In the genomic region with DNA sequence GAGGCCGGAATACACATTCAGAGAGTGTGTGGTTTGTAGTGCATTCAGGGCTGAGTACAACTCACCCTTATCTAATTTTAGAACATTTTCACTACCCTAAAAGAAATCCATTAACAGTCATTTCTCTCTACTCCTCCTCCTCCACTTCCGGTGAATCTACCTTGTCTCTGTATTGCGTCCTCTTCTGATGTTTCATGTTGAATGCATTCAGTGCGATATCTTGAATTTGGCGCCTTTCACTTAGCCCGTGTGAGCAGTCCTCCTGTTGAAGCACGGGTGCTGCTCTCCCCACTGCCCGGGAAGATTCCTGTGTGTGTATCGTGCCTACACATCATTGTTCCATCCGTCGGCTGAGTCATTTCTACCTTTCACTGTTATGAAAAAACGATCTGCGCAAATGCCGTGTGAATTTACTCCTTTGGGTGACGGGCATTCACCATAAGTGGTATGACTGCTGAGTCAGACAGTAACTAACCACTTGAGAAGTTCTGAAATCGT, we compare ENCODE assay signal across 21 mouse cellular contexts. TPM values are rescaled to one million over a fixed set of nuclear protein-coding genes. Genes with fewer than 3 reads are reported as not detected.
DNase-seq lines count a peak whose midpoint lies in the region; ATAC-seq lines count a peak whose summit lies in the region.
"Had no signal": no experiment of that assay in that cellular context is flagged by ENCODE, and none has a peak within 500 bp of the region (broad histone marks: within the 10 kb centered on the region; RNA-seq: fewer than 3 reads in every experiment).

No protein-coding gene starts in this region.

- H3K27ac ChIP-seq in forebrain, embryonic 15.5 days (replicated peaks), result no peak overlapping the region
- H3K27ac ChIP-seq: embryonic facial prominence, embryonic 13.5 days; intestine, embryonic 15.5 days; limb, embryonic 15.5 days; neural tube, embryonic 15.5 days had no signal

- no peaks in the 10 kb centered on the region for H3K27me3 ChIP-seq in forebrain, embryonic 15.5 days
- H3K27me3 ChIP-seq: embryonic facial prominence, embryonic 13.5 days; intestine, embryonic 15.5 days; limb, embryonic 15.5 days; neural tube, embryonic 15.5 days had no signal

- peaks cover 14% of the 10 kb centered on the region for H3K36me3 ChIP-seq in forebrain, embryonic 15.5 days

- peak; percentile 35 to 39 for DNase-seq in right cerebral cortex, adult 2 months (ENCODE audit: low spot score in 2 of 2)
- no peak for DNase-seq in right cerebral cortex, postnatal 10 days (ENCODE audit: low spot score in 2 of 2)
- peak; percentile 90 for DNase-seq in CD4-positive, CD25-positive, alpha-beta regulatory T cell, adult 2 months (ENCODE audit: low read depth, low spot score)
- peak; percentile 83 to 91 for DNase-seq in natural killer cell, adult 2 months (ENCODE audit: low spot score in 2 of 2)
- no peak for DNase-seq in adrenal gland, postnatal 10 days
- DNase-seq in layer of hippocampus, adult 18-20 months (ENCODE audit: low spot score in 2 of 2), result no peak
- DNase-seq: adrenal gland, adult 2 months; cerebellum, adult 2 months; gastrocnemius, postnatal 14 days; layer of hippocampus, postnatal 36 days; retina, postnatal 1 day had no signal

- peaks cover 9% of the 10 kb centered on the region for H3K4me1 ChIP-seq in forebrain, embryonic 15.5 days
- H3K4me1 ChIP-seq: limb, embryonic 15.5 days had no signal

- H3K9ac ChIP-seq in forebrain, embryonic 15.5 days (replicated peaks), result no peak overlapping the region
- H3K9ac ChIP-seq: embryonic facial prominence, embryonic 13.5 days; intestine, embryonic 15.5 days; limb, embryonic 15.5 days; neural tube, embryonic 15.5 days had no signal

- WGBS in forebrain, embryonic 15.5 days, result 93% methylated on average over 16 of the region's 16 CpGs

- no peaks in the 10 kb centered on the region for H3K9me3 ChIP-seq in forebrain, embryonic 15.5 days
- H3K9me3 ChIP-seq: embryonic facial prominence, embryonic 13.5 days; G1E; intestine, embryonic 15.5 days; limb, embryonic 15.5 days; neural tube, embryonic 15.5 days had no signal

- H3K4me3 ChIP-seq in forebrain, embryonic 15.5 days, result no peak overlapping the region
- H3K4me3 ChIP-seq: embryonic facial prominence, embryonic 13.5 days; intestine, embryonic 15.5 days; limb, embryonic 15.5 days; neural tube, embryonic 15.5 days had no signal

- no peak overlapping the region for H3K4me2 ChIP-seq in forebrain, embryonic 15.5 days (replicated peaks)
- H3K4me2 ChIP-seq: embryonic facial prominence, embryonic 13.5 days; intestine, embryonic 15.5 days; limb, embryonic 15.5 days; midbrain, embryonic 11.5 days; neural tube, embryonic 15.5 days had no signal

- ATAC-seq in granulocyte monocyte progenitor cell, adult 5-6 weeks (replicated peaks; ENCODE audit: poor library complexity, severe bottlenecking), result peak; percentile 77
- no peak for ATAC-seq in forebrain, embryonic 15.5 days (replicated peaks)
- ATAC-seq: intestine, embryonic 15.5 days had no signal

RNA-seq across cellular contexts. Expression of gene Rnf157, which starts 6.6 kb away (rescaled TPM):
- total RNA-seq in granulocyte monocyte progenitor cell, adult 5-6 weeks (2014; fragmentation: Nextera tagmentation), result 13.9 and 19.5 TPM in 2 replicates
- 5.9 and 7.5 TPM in 2 replicates for total RNA-seq in granulocyte monocyte progenitor cell, adult 5-6 weeks (2017)
- 10 to 100 TPM; 11.2 to 16.5 TPM for total RNA-seq in adrenal gland, postnatal 10 days (2021)
- 100 to 1,000 TPM; 245 to 252 TPM for total RNA-seq in layer of hippocampus, adult 18-20 months (2021)
- 53.4 and 55.6 TPM in 2 replicates for polyA plus RNA-seq in forebrain, embryonic 15.5 days (2015; fragmentation: Nextera tagmentation; extraction: Ambion mirVana)

RNA-seq across cellular contexts. Expression of gene Ubald2, which starts 27.6 kb away (rescaled TPM):
- total RNA-seq in granulocyte monocyte progenitor cell, adult 5-6 weeks (2014; fragmentation: Nextera tagmentation), result 49.9 and 62.5 TPM in 2 replicates
- 45.8 and 46.4 TPM in 2 replicates for total RNA-seq in granulocyte monocyte progenitor cell, adult 5-6 weeks (2017)
- 10 to 100 TPM; 47.9 to 51.1 TPM for total RNA-seq in adrenal gland, postnatal 10 days (2021)
- 10 to 100 TPM; 33.3 to 40.5 TPM for total RNA-seq in layer of hippocampus, adult 18-20 months (2021)
- polyA plus RNA-seq in forebrain, embryonic 15.5 days (2015; fragmentation: Nextera tagmentation; extraction: Ambion mirVana), result 58.8 and 59.5 TPM in 2 replicates

RNA-seq across cellular contexts. Expression of gene Qrich2, which starts 59.8 kb away (rescaled TPM):
- not detected in 2 replicates for total RNA-seq in granulocyte monocyte progenitor cell, adult 5-6 weeks (2014; fragmentation: Nextera tagmentation)
- not detected in 2 replicates for total RNA-seq in granulocyte monocyte progenitor cell, adult 5-6 weeks (2017)
- not detected for total RNA-seq in adrenal gland, postnatal 10 days (2021)
- not detected for total RNA-seq in layer of hippocampus, adult 18-20 months (2021)
- polyA plus RNA-seq in forebrain, embryonic 15.5 days (2015; fragmentation: Nextera tagmentation; extraction: Ambion mirVana), result not detected in 2 replicates
- total RNA-seq: adrenal gland, adult 2 months; gastrocnemius, postnatal 14 days; layer of hippocampus, postnatal 36 days; left cerebral cortex, postnatal 25 days had no signal
- polyA plus RNA-seq: liver, embryonic 16.5 days; neural tube, embryonic 15.5 days had no signal

Comparison
In these comparisons a context has a peak if more than half of its experiments do, and no peak if none do; other contexts are left out.
1. DNase-seq: peak in right cerebral cortex, adult 2 months (2 of 2), CD4-positive, CD25-positive, alpha-beta regulatory T cell, adult 2 months (single experiment) and natural killer cell, adult 2 months (2 of 2); none in right cerebral cortex, postnatal 10 days (0 of 2), adrenal gland, postnatal 10 days (single experiment) and layer of hippocampus, adult 18-20 months (0 of 2).
2. RNA of gene Rnf157, which starts 6.6 kb away (total RNA-seq): 245 to 252 TPM in layer of hippocampus, adult 18-20 months; 11.2 to 16.5 TPM in adrenal gland, postnatal 10 days and 5.9 to 19.5 TPM in granulocyte monocyte progenitor cell, adult 5-6 weeks; every median in the first group is over 10 times any median in the second.